Mouse (Mus musculus) megakaryocyte-erythroid progenitor cell, adult 5-6 weeks (primary cell): ENCODE measurements around the gene Tmem144. TPM values are rescaled to one million over a fixed set of nuclear protein-coding genes. Genes with fewer than 3 reads are reported as not detected.

Experiments used
- ATAC-seq: replicated peaks from 2 replicates; pipeline ENCODE4 v1.8.0; 2016; ENCODE audit warnings: mild to moderate bottlenecking, inconsistent platforms; ENCODE audit not compliant: severe bottlenecking, poor library complexity, low FRiP score, low TSS enrichment
- total RNA-seq, 2 experiments: library from RNA; stranded (forward) in 1 of 2; stranded (reverse) in 1 of 2; fragments of 200-1000, 215-1000 nt in 1 of 2; fragments of >200 nt in 1 of 2; fragmentation: Nextera tagmentation in 1 of 2; gene quantifications; 2 replicates each; pipeline ENCODE4 v1.2.3; 2014 to 2017

Gene Tmem144
- total RNA-seq (2014; fragmentation: Nextera tagmentation): not detected in 2 replicates
- total RNA-seq (2017): 0.30 TPM in 1 of 2 replicates, not detected in the other

GRCm38 (mm10) chr3:79852654-79853166, at the start of gene Tmem144:
Tmem144 (minus strand) TSS chr3:79852773.
- 0 out of 2 replicates have a peak, but pooled peaks have one; percentile 20 for ATAC-seq

- no peak for ATAC-seq
Measured at GRCm38 (mm10) chr3:79901734-79902133, 49.2 kb upstream of the Tmem144 start.

- ATAC-seq: no peak
Measured at GRCm38 (mm10) chr3:79901321-79901720, 48.7 kb upstream of the Tmem144 start.

GRCm38 (mm10) chr3:79900502-79900901, 47.9 kb upstream of the Tmem144 start:
- ATAC-seq: no peak

GRCm38 (mm10) chr3:79899906-79900305, 47.3 kb upstream of the Tmem144 start:
- ATAC-seq: no peak

- ATAC-seq: no peak
Measured at GRCm38 (mm10) chr3:79898514-79898913, 45.9 kb upstream of the Tmem144 start.

- ATAC-seq: no peak
Measured at GRCm38 (mm10) chr3:79897534-79898370, 45.2 kb upstream of the Tmem144 start.

GRCm38 (mm10) chr3:79887966-79888365, 35.4 kb upstream of the Tmem144 start:
- no peak for ATAC-seq

- no peak for ATAC-seq
Measured at GRCm38 (mm10) chr3:79887161-79887855, 34.7 kb upstream of the Tmem144 start.

- ATAC-seq: peak; percentile 60
Measured at GRCm38 (mm10) chr3:79886357-79887091, 34.0 kb upstream of the Tmem144 start.

GRCm38 (mm10) chr3:79885686-79886356, 33.2 kb upstream of the Tmem144 start:
- no peak for ATAC-seq

- ATAC-seq: peak; percentile 74
Measured at GRCm38 (mm10) chr3:79884761-79885189, 32.2 kb upstream of the Tmem144 start.

- ATAC-seq: no peak
Measured at GRCm38 (mm10) chr3:79884305-79884704, 31.7 kb upstream of the Tmem144 start, which contains the start of gene Fam198b. Fam198b (plus strand) TSS chr3:79884533.

GRCm38 (mm10) chr3:79883092-79883491, 30.5 kb upstream of the Tmem144 start:
- peak; percentile 83 for ATAC-seq

GRCm38 (mm10) chr3:79881645-79882044, 29.1 kb upstream of the Tmem144 start:
- no peak for ATAC-seq

- ATAC-seq: no peak
Measured at GRCm38 (mm10) chr3:79879246-79879645, 26.7 kb upstream of the Tmem144 start.

GRCm38 (mm10) chr3:79878350-79878749, 25.8 kb upstream of the Tmem144 start:
- no peak for ATAC-seq

- no peak for ATAC-seq
Measured at GRCm38 (mm10) chr3:79875471-79875870, 22.9 kb upstream of the Tmem144 start.

- ATAC-seq: no peak
Measured at GRCm38 (mm10) chr3:79867121-79867709, 14.6 kb upstream of the Tmem144 start.
